Mouse (Mus musculus): Measurements from ENCODE around the gene Cdt1.

DNA sequence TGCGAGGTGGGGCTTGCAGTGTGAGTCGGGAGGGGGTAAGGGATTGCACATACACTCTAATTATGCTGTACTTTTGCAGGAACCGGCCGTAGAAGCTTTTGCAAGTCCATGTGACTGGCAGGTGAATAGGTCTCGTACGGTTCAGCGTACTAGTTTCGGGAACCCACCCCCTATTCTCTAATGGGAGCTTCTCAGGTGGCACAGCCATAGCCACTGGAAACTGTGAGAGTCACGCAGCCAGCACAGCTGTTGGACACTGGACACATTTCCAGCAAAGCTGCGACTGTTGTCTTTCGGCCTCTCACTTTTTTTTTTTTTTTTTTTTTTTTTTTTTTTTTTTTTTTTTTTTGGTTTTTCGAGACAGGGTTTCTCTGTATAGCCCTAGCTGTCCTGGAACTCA lies 39.0 kb downstream of the Cdt1 start:
- TF ChIP-seq POLR2A (IDR thresholded peaks at IDR 0.05; ENCODE audit: borderline replicate concordance, insufficient read depth, low read length) (no peak), CTCF (IDR thresholded peaks at IDR 0.05; ENCODE audit: borderline replicate concordance, insufficient read depth, low read depth, low read length) (no peak)
